ENCODE assay signal across 15 mouse cellular contexts in genomic region chr8:90813602-90814320, GRCm38 (mm10). TPM values are rescaled to one million over a fixed set of nuclear protein-coding genes. Genes with fewer than 3 reads are reported as not detected.
DNase-seq lines count a peak whose midpoint lies in the region; ATAC-seq and TF ChIP-seq lines count a peak whose summit lies in the region.
"Had no signal": no experiment of that assay in that cellular context is flagged by ENCODE, and none has a peak within 500 bp of the region (broad histone marks: within the 10 kb centered on the region; RNA-seq: fewer than 3 reads in every experiment).

No protein-coding gene starts in this region.

- no peaks in the 10 kb centered on the region for H3K4me1 ChIP-seq in lung, postnatal 0 days (ENCODE audit: insufficient read depth, low read depth, low read length)
- peaks cover 4% of the 10 kb centered on the region for H3K4me1 ChIP-seq in ES-Bruce4 (ENCODE audit: control insufficient read depth, insufficient read depth, low read length)
- H3K4me1 ChIP-seq in cerebellum, adult 2 months (ENCODE audit: control insufficient read depth, insufficient read depth, low read length): no peaks in the 10 kb centered on the region

- intact Hi-C loops in gastrocnemius, postnatal 36 days (cut with DNase I): no loop called here

- no peak overlapping the region for H3K27ac ChIP-seq in lung, postnatal 0 days (ENCODE audit: low read length)
- H3K27ac ChIP-seq in ES-Bruce4 (ENCODE audit: insufficient read depth, low read length): peak overlapping the region; percentile 40
- no peak overlapping the region for H3K27ac ChIP-seq in cerebellum, adult 2 months (ENCODE audit: insufficient read depth, low read length)

- H3K4me3 ChIP-seq in lung, postnatal 0 days (ENCODE audit: low read depth, low read length): no peak overlapping the region
- no peak overlapping the region for H3K4me3 ChIP-seq in ES-Bruce4 (ENCODE audit: low read depth, low read length)
- no peak overlapping the region for H3K4me3 ChIP-seq in cerebellum, adult 2 months (replicated peaks; ENCODE audit: insufficient read depth, low read depth, low read length)
- H3K4me3 ChIP-seq: erythroblast, embryonic 14.5 days had no signal

- H3K27me3 ChIP-seq in lung, postnatal 0 days (replicated peaks; ENCODE audit: insufficient read depth, low read length): no peaks in the 10 kb centered on the region
- H3K27me3 ChIP-seq in ES-Bruce4 (ENCODE audit: control insufficient read depth, insufficient read depth, low read length, poor library complexity, severe bottlenecking): no peaks in the 10 kb centered on the region
- H3K27me3 ChIP-seq in cerebellum, adult 2 months (ENCODE audit: control insufficient read depth, insufficient read depth, low read length): no peaks in the 10 kb centered on the region; the same call in 1 of the 2 replicates

- peak; percentile 41 for TF ChIP-seq CTCF in lung, postnatal 0 days (IDR thresholded peaks at IDR 0.05)
- TF ChIP-seq CTCF in ES-Bruce4 (IDR thresholded peaks at IDR 0.05; ENCODE audit: low read depth, low read length): peak; percentile 35
- TF ChIP-seq CTCF in cerebellum, adult 2 months (IDR thresholded peaks at IDR 0.05; ENCODE audit: borderline replicate concordance, insufficient read depth, low read depth, low read length): no peak

- no peaks in the 10 kb centered on the region for H3K9me3 ChIP-seq in lung, postnatal 0 days (ENCODE audit: low read length)
- H3K9me3 ChIP-seq in ES-Bruce4 (replicated peaks; ENCODE audit: control insufficient read depth, insufficient read depth, low read length, poor library complexity, severe bottlenecking): no peaks in the 10 kb centered on the region

- no peak overlapping the region for H3K9ac ChIP-seq in lung, postnatal 0 days (replicated peaks; ENCODE audit: low read depth)
- H3K9ac ChIP-seq in ES-Bruce4 (ENCODE audit: low read depth, poor library complexity, severe bottlenecking): 0 out of 2 replicates have a peak overlapping the region, but pooled peaks have one; percentile 4

- no peak for TF ChIP-seq POLR2A in ES-Bruce4 (IDR thresholded peaks at IDR 0.05; ENCODE audit: insufficient read depth, low read length)
- no peak for TF ChIP-seq POLR2A in cerebellum, adult 2 months (IDR thresholded peaks at IDR 0.05; ENCODE audit: borderline replicate concordance, insufficient read depth, low read length)

- peak; percentile 85 for ATAC-seq in frontal cortex, adult (ENCODE audit: low TSS enrichment)
- no peak for ATAC-seq in lung, postnatal 0 days

- H3K4me2 ChIP-seq in lung, postnatal 0 days (replicated peaks; ENCODE audit: low read depth, low read length): no peak overlapping the region

- 88% methylated on average over 10 of the region's 10 CpGs for WGBS in lung, postnatal 0 days
- 83% methylated on average over 10 of the region's 10 CpGs for WGBS in cerebellum, adult 2 months

- TF ChIP-seq EP300 in lung, postnatal 0 days (IDR thresholded peaks at IDR 0.05): no peak
- TF ChIP-seq EP300 in ES-Bruce4 (IDR thresholded peaks at IDR 0.05; ENCODE audit: insufficient read depth, low read depth, low read length): no peak

- H3K36me3 ChIP-seq in lung, postnatal 0 days (ENCODE audit: insufficient read depth, low read length): no peaks in the 10 kb centered on the region
- no peaks in the 10 kb centered on the region for H3K36me3 ChIP-seq in ES-Bruce4 (ENCODE audit: control insufficient read depth, insufficient read depth, low read length, poor library complexity, severe bottlenecking)

- DNase-seq in frontal cortex, postnatal 36 days (ENCODE audit: low spot score in 2 of 2): no peak
- no peak for DNase-seq in lung, postnatal 0 days (ENCODE audit: low spot score)
- no peak for DNase-seq in lung, postnatal 4 days
- DNase-seq in c-Kit-positive CD71-positive TER-119-positive erythroid progenitor cells, embryonic 14.5 days (ENCODE audit: low spot score): peak; percentile 37
- no peak for DNase-seq in gastrocnemius, postnatal 36 days
- DNase-seq in cerebellum, adult 2 months: no peak
- DNase-seq: adrenal gland, postnatal 14 days; cerebellum, adult 9-11 months; kidney, postnatal 10 days; lung, adult 2 months had no signal

RNA-seq across cellular contexts. Expression of gene Gm19935, which starts 3.4 kb away (rescaled TPM):
- 9.9 and 10.8 TPM in 2 replicates for polyA plus RNA-seq in lung, postnatal 0 days (2015; fragmentation: Nextera tagmentation; extraction: Ambion mirVana)
- polyA plus RNA-seq in ES-Bruce4 (2011; ENCODE audit: insufficient read depth, insufficient read length, low read depth, missing spikeins): not detected in 2 replicates
- not detected for total RNA-seq in gastrocnemius, postnatal 36 days (2021)
- 7.3 and 9.9 TPM in 2 replicates for polyA plus RNA-seq in cerebellum, adult 2 months (2012; rRNA removed)
- total RNA-seq: adrenal gland, postnatal 14 days; gastrocnemius, postnatal 4 days; heart, postnatal 25 days had no signal
- polyA plus RNA-seq: erythroblast, embryonic 14.5 days had no signal

RNA-seq across cellular contexts. Expression of gene Chd9, which starts 14.4 kb away (rescaled TPM):
- polyA plus RNA-seq in lung, postnatal 0 days (2015; fragmentation: Nextera tagmentation; extraction: Ambion mirVana): 110 and 122 TPM in 2 replicates
- polyA plus RNA-seq in ES-Bruce4 (2011; ENCODE audit: insufficient read depth, insufficient read length, low read depth, missing spikeins): 67.7 and 71.6 TPM in 2 replicates
- total RNA-seq in gastrocnemius, postnatal 36 days (2021): 10 to 100 TPM; 47.5 to 68.0 TPM
- 882 and 1,083 TPM in 2 replicates for polyA plus RNA-seq in cerebellum, adult 2 months (2012; rRNA removed)
